Mouse (Mus musculus): ENCODE data around the gene Homer3. TPM values are rescaled to one million over a fixed set of nuclear protein-coding genes. Genes with fewer than 3 reads are reported as not detected.

The Homer3 gene
- polyA plus RNA-seq, 1 experiment from 2014 or later, result 52.5 TPM

DNA sequence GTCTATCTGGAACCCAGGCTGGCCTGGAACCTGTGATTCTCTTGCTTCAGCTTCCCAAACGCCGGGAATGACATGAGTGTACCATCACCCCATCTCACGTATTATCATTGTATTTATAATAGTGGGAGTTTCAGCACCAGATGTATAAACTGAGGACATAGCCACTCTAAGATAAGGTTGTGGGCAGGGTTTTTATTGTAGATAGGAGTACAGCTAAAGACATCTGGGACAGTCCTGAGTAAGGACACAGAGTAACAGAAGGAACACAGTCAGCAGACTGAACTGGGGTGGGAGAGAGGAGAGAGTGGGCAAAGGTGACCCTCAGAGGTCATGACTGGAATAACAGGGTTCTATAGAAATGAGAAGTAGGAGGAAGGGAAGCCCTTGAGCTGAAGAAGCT lies 15.0 kb upstream of the Homer3 start:
- Histone ChIP-seq H3K9me3 (no peaks in the 10 kb centered on the region), H3K27ac (replicated peaks) (no peak overlapping the region), H3K27me3 (no peaks in the 10 kb centered on the region), H3K36me3 (peaks cover 25% of the 10 kb centered on the region), H3K4me2 (replicated peaks) (no peak overlapping the region), H3K4me1 (no peaks in the 10 kb centered on the region; the same call in 1 of the 2 replicates), H3K9ac (replicated peaks) (no peak overlapping the region), H3K4me3 (no peak overlapping the region)
- 90% methylated on average over 3 of the region's 3 CpGs for WGBS
- ATAC-seq (replicated peaks), result no peak

- WGBS, result 26% methylated on average over 5 of the region's 5 CpGs
- H3K9me3 ChIP-seq, result no peaks in the 10 kb centered on the region
- ATAC-seq (replicated peaks), result no peak
- H3K9ac ChIP-seq (replicated peaks), result no peak overlapping the region
- no peak overlapping the region for H3K4me2 ChIP-seq (replicated peaks)
- H3K4me1 ChIP-seq, result no peaks in the 10 kb centered on the region; the same call in 1 of the 2 replicates
- no peaks in the 10 kb centered on the region for H3K27me3 ChIP-seq
- H3K27ac ChIP-seq (replicated peaks), result peak overlapping the region; percentile 10; the same call in 1 of the 2 replicates
- peaks cover 20% of the 10 kb centered on the region for H3K36me3 ChIP-seq
- no peak overlapping the region for H3K4me3 ChIP-seq
Observed at GRCm38 (mm10) chr8:70268311-70268710, 14.3 kb upstream of the Homer3 start.

- WGBS, result 55% methylated on average over 11 of the region's 11 CpGs
- Histone ChIP-seq H3K9ac (replicated peaks) (no peak overlapping the region), H3K4me3 (no peak overlapping the region), H3K27ac (replicated peaks) (peak overlapping the region; percentile 10; the same call in 1 of the 2 replicates), H3K4me1 (no peaks in the 10 kb centered on the region; the same call in 1 of the 2 replicates), H3K36me3 (peaks cover 13% of the 10 kb centered on the region), H3K9me3 (no peaks in the 10 kb centered on the region), H3K27me3 (no peaks in the 10 kb centered on the region), H3K4me2 (replicated peaks) (no peak overlapping the region)
- no peak for ATAC-seq (replicated peaks)
Observed at GRCm38 (mm10) chr8:70268799-70269565, 13.6 kb upstream of the Homer3 start.

DNA sequence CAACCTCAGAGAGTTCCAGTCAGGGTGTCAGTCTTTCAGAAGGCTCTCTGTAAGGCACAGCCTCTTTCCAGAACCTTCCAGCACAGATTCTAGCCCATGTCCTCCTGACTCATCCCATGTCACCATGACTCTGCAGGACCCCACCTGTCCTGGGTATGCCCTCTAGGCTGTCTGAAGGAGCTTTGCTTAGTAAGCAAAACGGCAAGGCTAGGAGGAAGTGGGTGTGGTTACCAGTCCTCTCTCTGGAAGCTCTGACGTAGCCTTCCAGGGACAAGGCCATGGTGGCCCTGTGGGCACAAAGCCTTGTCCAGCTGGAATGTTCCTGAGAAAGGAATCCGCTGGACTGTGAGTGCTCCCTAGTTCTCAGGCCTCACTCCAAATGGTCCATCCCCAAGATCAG lies 9.7 kb upstream of the Homer3 start:
- Histone ChIP-seq H3K9me3 (no peaks in the 10 kb centered on the region), H3K27me3 (no peaks in the 10 kb centered on the region), H3K9ac (replicated peaks) (no peak overlapping the region), H3K27ac (replicated peaks) (no peak overlapping the region), H3K4me3 (no peak overlapping the region), H3K4me2 (replicated peaks) (no peak overlapping the region), H3K4me1 (no peaks in the 10 kb centered on the region; the same call in 1 of the 2 replicates), H3K36me3 (no peaks in the 10 kb centered on the region)
- 65% methylated on average over 3 of the region's 3 CpGs for WGBS
- no peak for ATAC-seq (replicated peaks)

GRCm38 (mm10) chr8:70274350-70274749 lies 8.3 kb upstream of the Homer3 start:
- Histone ChIP-seq H3K9me3 (no peaks in the 10 kb centered on the region), H3K27ac (replicated peaks) (no peak overlapping the region), H3K27me3 (no peaks in the 10 kb centered on the region), H3K36me3 (no peaks in the 10 kb centered on the region), H3K9ac (replicated peaks) (no peak overlapping the region), H3K4me3 (no peak overlapping the region), H3K4me2 (replicated peaks) (no peak overlapping the region), H3K4me1 (no peaks in the 10 kb centered on the region)
- ATAC-seq (replicated peaks), result no peak

GRCm38 (mm10) chr8:70276476-70276875 lies 6.2 kb upstream of the Homer3 start:
- no peak overlapping the region for H3K27ac ChIP-seq (replicated peaks)
- no peaks in the 10 kb centered on the region for H3K36me3 ChIP-seq

GRCm38 (mm10) chr8:70278175-70278574 lies 4.5 kb upstream of the Homer3 start:
- 68% methylated on average over 15 of the region's 15 CpGs for whole genome bisulfite sequencing
- Histone ChIP-seq H3K4me1 (peaks cover 4% of the 10 kb centered on the region; the same call in 1 of the 2 replicates), H3K9ac (replicated peaks) (no peak overlapping the region), H3K36me3 (no peaks in the 10 kb centered on the region), H3K27me3 (no peaks in the 10 kb centered on the region), H3K4me3 (no peak overlapping the region), H3K9me3 (no peaks in the 10 kb centered on the region), H3K27ac (replicated peaks) (no peak overlapping the region), H3K4me2 (replicated peaks) (no peak overlapping the region)
- ATAC-seq (replicated peaks), result no peak

More at GRCm38 (mm10) chr8:70276476-70276875, 6.2 kb upstream of the Homer3 start:
- 86% methylated on average over 3 of the region's 3 CpGs for WGBS
- Histone ChIP-seq H3K4me1 (no peaks in the 10 kb centered on the region), H3K9me3 (no peaks in the 10 kb centered on the region), H3K27me3 (no peaks in the 10 kb centered on the region), H3K9ac (replicated peaks) (no peak overlapping the region), H3K4me3 (no peak overlapping the region), H3K4me2 (replicated peaks) (no peak overlapping the region)
- no peak for ATAC-seq (replicated peaks)

- 65% methylated on average over 8 of the region's 8 CpGs for WGBS
- H3K36me3 ChIP-seq, result no peaks in the 10 kb centered on the region
- no peak overlapping the region for H3K4me2 ChIP-seq (replicated peaks)
- no peak overlapping the region for H3K4me3 ChIP-seq
- peaks cover 12% of the 10 kb centered on the region for H3K4me1 ChIP-seq
- H3K27ac ChIP-seq (replicated peaks), result no peak overlapping the region
- H3K9ac ChIP-seq (replicated peaks), result no peak overlapping the region
- H3K27me3 ChIP-seq, result no peaks in the 10 kb centered on the region
- no peak for ATAC-seq (replicated peaks)
- no peaks in the 10 kb centered on the region for H3K9me3 ChIP-seq
Observed at GRCm38 (mm10) chr8:70279266-70279665, 3.4 kb upstream of the Homer3 start.

DNA sequence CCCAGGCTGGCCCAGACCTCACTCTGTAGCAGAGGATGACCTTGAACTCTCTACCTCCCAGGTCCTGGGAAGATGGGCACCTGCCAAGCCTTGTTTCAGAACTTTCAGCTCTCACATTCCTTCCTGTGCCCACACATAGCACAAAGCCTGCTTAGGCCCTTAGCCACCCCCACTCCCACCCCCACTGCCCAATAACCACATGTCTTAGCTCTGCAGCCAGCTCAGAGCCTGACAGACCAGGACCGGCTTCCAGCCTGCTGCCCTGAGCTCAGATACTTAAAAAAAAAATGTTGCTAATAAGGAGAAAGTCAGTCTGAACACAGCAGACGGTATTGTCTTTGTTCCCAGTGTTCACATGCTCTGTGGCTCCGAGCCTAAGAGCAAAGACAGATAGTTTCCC lies 1.6 kb upstream of the Homer3 start:
- 29% methylated on average over 3 of the region's 3 CpGs for WGBS
- Histone ChIP-seq H3K4me3 (no peak overlapping the region), H3K9ac (replicated peaks) (no peak overlapping the region), H3K27me3 (no peaks in the 10 kb centered on the region), H3K9me3 (no peaks in the 10 kb centered on the region), H3K36me3 (peaks cover 3% of the 10 kb centered on the region), H3K4me2 (replicated peaks) (no peak overlapping the region), H3K4me1 (peaks cover 16% of the 10 kb centered on the region), H3K27ac (replicated peaks) (no peak overlapping the region)
- ATAC-seq (replicated peaks), result no peak

DNA sequence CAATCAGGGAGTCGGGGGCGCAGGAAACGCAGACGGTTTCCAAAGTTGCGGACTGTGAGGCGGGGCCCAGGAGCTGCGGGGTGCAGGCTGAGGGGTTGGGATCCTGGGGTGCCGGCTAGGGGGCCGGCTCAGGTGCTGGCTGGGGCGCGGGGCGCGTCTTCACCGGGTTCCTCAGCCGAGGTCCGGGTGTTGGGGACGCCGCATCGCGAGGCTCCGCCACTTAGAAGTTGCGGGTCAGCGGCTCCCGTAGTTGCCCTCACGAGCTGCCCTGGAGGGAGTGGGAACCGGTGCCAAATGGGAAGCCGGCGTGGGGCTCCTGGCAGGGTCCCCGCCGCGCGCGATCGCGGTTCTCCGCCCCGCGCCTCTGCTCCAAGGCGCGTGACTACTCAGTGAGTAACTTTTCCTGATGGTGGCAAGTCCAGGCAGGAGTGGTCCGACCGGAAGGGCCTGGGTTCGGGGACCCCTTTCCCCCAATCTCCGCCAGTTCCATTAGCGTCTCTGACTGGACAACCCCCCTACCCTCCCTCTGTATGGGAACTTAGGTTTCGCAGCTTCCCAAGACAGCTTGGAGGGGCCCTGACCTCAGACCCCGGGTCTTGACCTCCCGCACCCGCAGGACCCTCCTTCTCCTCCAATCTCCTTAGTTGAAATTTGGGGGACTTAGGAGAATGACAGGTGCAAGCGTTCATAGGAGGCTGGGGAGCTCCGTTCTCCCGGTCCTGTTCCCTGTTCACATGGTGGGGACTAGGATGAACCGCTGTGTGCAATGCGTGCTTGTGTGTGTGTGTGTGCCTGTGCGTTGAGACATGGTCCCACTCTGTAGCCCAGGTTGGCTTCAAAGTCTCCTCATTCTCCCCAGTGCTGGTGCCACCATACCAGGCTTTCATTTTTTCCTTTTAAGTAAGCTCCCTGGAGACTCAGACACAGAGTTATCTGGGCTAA lies 780 bp downstream of the Homer3 start:
- Histone ChIP-seq H3K4me1 (peaks cover 16% of the 10 kb centered on the region), H3K9me3 (no peaks in the 10 kb centered on the region), H3K9ac (replicated peaks) (peak overlapping the region; percentile 92), H3K36me3 (peaks cover 20% of the 10 kb centered on the region), H3K4me3 (peak overlapping the region; percentile 70), H3K4me2 (replicated peaks) (peak overlapping the region; percentile 89), H3K27ac (replicated peaks) (peak overlapping the region; percentile 56), H3K27me3 (no peaks in the 10 kb centered on the region)
- under 1% methylated on average over 54 of the region's 55 CpGs for WGBS
- ATAC-seq (replicated peaks), result peak; percentile 66

GRCm38 (mm10) chr8:70284421-70284820 lies 1.8 kb downstream of the Homer3 start:
- no peak overlapping the region for H3K4me3 ChIP-seq
- 79% methylated on average over 5 of the region's 5 CpGs for WGBS
- H3K9me3 ChIP-seq, result no peaks in the 10 kb centered on the region
- no peaks in the 10 kb centered on the region for H3K27me3 ChIP-seq
- no peak overlapping the region for H3K4me2 ChIP-seq (replicated peaks)
- H3K9ac ChIP-seq (replicated peaks), result no peak overlapping the region
- no peak for ATAC-seq (replicated peaks)
- no peak overlapping the region for H3K27ac ChIP-seq (replicated peaks)
- H3K36me3 ChIP-seq, result peaks cover 28% of the 10 kb centered on the region
- H3K4me1 ChIP-seq, result peaks cover 16% of the 10 kb centered on the region

GRCm38 (mm10) chr8:70285304-70285703 lies 2.7 kb downstream of the Homer3 start:
- Histone ChIP-seq H3K27ac (replicated peaks) (no peak overlapping the region), H3K4me1 (peaks cover 16% of the 10 kb centered on the region), H3K9ac (replicated peaks) (no peak overlapping the region), H3K9me3 (no peaks in the 10 kb centered on the region), H3K27me3 (no peaks in the 10 kb centered on the region), H3K36me3 (peaks cover 34% of the 10 kb centered on the region), H3K4me3 (no peak overlapping the region), H3K4me2 (replicated peaks) (no peak overlapping the region)
- WGBS, result 97% methylated on average over 15 of the region's 15 CpGs
- no peak for ATAC-seq (replicated peaks)

Measured in forebrain, embryonic 15.5 days (tissue).